Mouse (Mus musculus) limb, embryonic 15.5 days (tissue): ENCODE data around the gene Gm20422. TPM values are rescaled to one million over a fixed set of nuclear protein-coding genes. Genes with fewer than 3 reads are reported as not detected.

Experiments used
- ATAC-seq: fragments of 200-750 bp; cut with Nextera tagmentation; 2 replicates; pipeline ENCODE4 v1.8.0; 2017; ENCODE audit warnings: low read depth, moderate TSS enrichment; ENCODE audit not compliant: insufficient number of reproducible peaks, low FRiP score, low TSS enrichment
- H3K27ac ChIP-seq: fragments of 300-500 bp; sonication (generic); 2 replicates; pipeline ENCODE4 v1.5.1; 2015; ENCODE audit warnings: moderate library complexity, mild to moderate bottlenecking, inconsistent platforms
- H3K27me3 ChIP-seq: fragments of 300-500 bp; sonication (generic); 2 replicates; pipeline ENCODE4 v1.6.1; 2015; ENCODE audit warnings: inconsistent platforms
- H3K36me3 ChIP-seq: fragments of 300-500 bp; sonication (generic); 2 replicates; pipeline ENCODE4 v1.6.1; 2015; ENCODE audit warnings: inconsistent platforms
- H3K4me1 ChIP-seq: fragments of 300-500 bp; sonication (generic); 2 replicates; pipeline ENCODE4 v1.6.1; 2015; ENCODE audit warnings: inconsistent platforms
- H3K4me2 ChIP-seq: fragments of 300-500 bp; sonication (generic); 2 replicates; pipeline ENCODE4 v1.6.1; 2015; ENCODE audit warnings: mild to moderate bottlenecking, inconsistent platforms
- H3K4me3 ChIP-seq: fragments of 300-500 bp; sonication (generic); 2 replicates; pipeline ENCODE4 v1.5.1; 2015; ENCODE audit warnings: mild to moderate bottlenecking, inconsistent platforms
- H3K9ac ChIP-seq: fragments of 300-500 bp; sonication (generic); 2 replicates; pipeline ENCODE4 v1.6.1; 2015; ENCODE audit warnings: inconsistent platforms
- H3K9me3 ChIP-seq: fragments of 300-500 bp; sonication (generic); 2 replicates; pipeline ENCODE4 v1.6.1; 2016; ENCODE audit warnings: inconsistent platforms
- WGBS: fragments of 180-500 bp; shearing (Covaris S2); methylation state at CpG from one replicate; pipeline ENCODE4 v1.1.7; 2015; 5-methylcytosine and 5-hydroxymethylcytosine counted together
- polyA plus RNA-seq: library from polyadenylated mRNA; unstranded; fragments of >200 nt; fragmentation: Nextera tagmentation; extraction: Ambion mirVana; gene quantifications from 2 replicates; pipeline ENCODE4 v1.2.1, GENCODE M21; 2015

Gene Gm20422
- polyA plus RNA-seq, 1 experiment from 2014 or later: not detected

- Histone ChIP-seq H3K27me3 (no peaks in the 10 kb centered on the region), H3K4me1 (peaks cover 12% of the 10 kb centered on the region), H3K4me2 (no peak overlapping the region), H3K36me3 (peaks cover 81% of the 10 kb centered on the region), H3K9ac (no peak overlapping the region), H3K9me3 (no peaks in the 10 kb centered on the region), H3K4me3 (no peak overlapping the region), H3K27ac (no peak overlapping the region)
- WGBS: 92% methylated on average over 10 of the region's 10 CpGs
- no peak for ATAC-seq
Measured at GRCm38 (mm10) chr8:69805086-69805485, 30.4 kb upstream of the Gm20422 start.

GRCm38 (mm10) chr8:69804537-69804936 lies 29.9 kb upstream of the Gm20422 start:
- WGBS: 93% methylated on average over 6 of the region's 6 CpGs
- peaks cover 85% of the 10 kb centered on the region for H3K36me3 ChIP-seq
- H3K9ac ChIP-seq: no peak overlapping the region
- no peak overlapping the region for H3K4me2 ChIP-seq
- no peak for ATAC-seq
- H3K4me3 ChIP-seq: no peak overlapping the region
- H3K27ac ChIP-seq: no peak overlapping the region
- H3K27me3 ChIP-seq: no peaks in the 10 kb centered on the region
- H3K9me3 ChIP-seq: no peaks in the 10 kb centered on the region
- H3K4me1 ChIP-seq: peaks cover 12% of the 10 kb centered on the region

- no peaks in the 10 kb centered on the region for H3K9me3 ChIP-seq
- H3K9ac ChIP-seq: no peak overlapping the region
- no peaks in the 10 kb centered on the region for H3K27me3 ChIP-seq
- peaks cover 3% of the 10 kb centered on the region for H3K4me1 ChIP-seq
- no peak overlapping the region for H3K27ac ChIP-seq
- no peak overlapping the region for H3K4me3 ChIP-seq
- WGBS: 96% methylated on average over 7 of the region's 7 CpGs
- H3K36me3 ChIP-seq: peaks cover 96% of the 10 kb centered on the region
- no peak overlapping the region for H3K4me2 ChIP-seq
- ATAC-seq: no peak
Measured at GRCm38 (mm10) chr8:69803366-69803765, 28.7 kb upstream of the Gm20422 start.

GRCm38 (mm10) chr8:69802216-69802615 lies 27.5 kb upstream of the Gm20422 start:
- Histone ChIP-seq H3K27me3 (no peaks in the 10 kb centered on the region), H3K9me3 (no peaks in the 10 kb centered on the region), H3K27ac (no peak overlapping the region), H3K9ac (no peak overlapping the region), H3K4me2 (no peak overlapping the region), H3K4me1 (no peaks in the 10 kb centered on the region), H3K4me3 (no peak overlapping the region), H3K36me3 (peaks cover 97% of the 10 kb centered on the region)
- ATAC-seq: no peak

- Histone ChIP-seq H3K4me3 (no peak overlapping the region), H3K9me3 (no peaks in the 10 kb centered on the region)
- 93% methylated on average over 4 of the region's 4 CpGs for WGBS
Measured at GRCm38 (mm10) chr8:69801796-69802195, 27.1 kb upstream of the Gm20422 start.

GRCm38 (mm10) chr8:69799946-69800345 lies 25.3 kb upstream of the Gm20422 start:
- WGBS: 91% methylated on average over 5 of the region's 5 CpGs
- ATAC-seq: no peak
- Histone ChIP-seq H3K27me3 (no peaks in the 10 kb centered on the region), H3K4me3 (no peak overlapping the region), H3K9me3 (no peaks in the 10 kb centered on the region), H3K4me2 (no peak overlapping the region), H3K9ac (no peak overlapping the region), H3K36me3 (peaks cover 97% of the 10 kb centered on the region), H3K4me1 (no peaks in the 10 kb centered on the region), H3K27ac (no peak overlapping the region)

More at GRCm38 (mm10) chr8:69801796-69802195, 27.1 kb upstream of the Gm20422 start:
- Histone ChIP-seq H3K36me3 (peaks cover 97% of the 10 kb centered on the region), H3K4me1 (no peaks in the 10 kb centered on the region), H3K4me2 (no peak overlapping the region), H3K27me3 (no peaks in the 10 kb centered on the region), H3K27ac (no peak overlapping the region), H3K9ac (no peak overlapping the region)
- ATAC-seq: no peak

- no peak overlapping the region for H3K9ac ChIP-seq
- no peak for ATAC-seq
- H3K4me2 ChIP-seq: no peak overlapping the region
- WGBS: 97% methylated on average over 8 of the region's 8 CpGs
- no peaks in the 10 kb centered on the region for H3K27me3 ChIP-seq
- no peak overlapping the region for H3K27ac ChIP-seq
- no peak overlapping the region for H3K4me3 ChIP-seq
- no peaks in the 10 kb centered on the region for H3K9me3 ChIP-seq
- peaks cover 98% of the 10 kb centered on the region for H3K36me3 ChIP-seq
- no peaks in the 10 kb centered on the region for H3K4me1 ChIP-seq
Measured at GRCm38 (mm10) chr8:69799261-69799660, 24.6 kb upstream of the Gm20422 start.

- Histone ChIP-seq H3K4me2 (no peak overlapping the region), H3K36me3 (peaks cover 91% of the 10 kb centered on the region), H3K9me3 (no peaks in the 10 kb centered on the region), H3K9ac (no peak overlapping the region), H3K27me3 (no peaks in the 10 kb centered on the region), H3K4me3 (no peak overlapping the region), H3K4me1 (peaks cover 4% of the 10 kb centered on the region), H3K27ac (no peak overlapping the region)
- WGBS: 93% methylated on average over 10 of the region's 10 CpGs
- no peak for ATAC-seq
Measured at GRCm38 (mm10) chr8:69797661-69798060, 23.0 kb upstream of the Gm20422 start.

- Histone ChIP-seq H3K4me3 (no peak overlapping the region), H3K4me2 (no peak overlapping the region), H3K36me3 (peaks cover 82% of the 10 kb centered on the region), H3K27me3 (no peaks in the 10 kb centered on the region), H3K9ac (no peak overlapping the region), H3K27ac (no peak overlapping the region), H3K4me1 (peaks cover 12% of the 10 kb centered on the region), H3K9me3 (no peaks in the 10 kb centered on the region)
- no peak for ATAC-seq
- 96% methylated on average over 16 of the region's 16 CpGs for WGBS
Measured at GRCm38 (mm10) chr8:69796721-69797345, 22.1 kb upstream of the Gm20422 start.

- H3K9ac ChIP-seq: no peak overlapping the region
- WGBS: 92% methylated on average over 6 of the region's 6 CpGs
- H3K27ac ChIP-seq: no peak overlapping the region
- no peak for ATAC-seq
- H3K4me2 ChIP-seq: no peak overlapping the region
- no peaks in the 10 kb centered on the region for H3K27me3 ChIP-seq
- no peak overlapping the region for H3K4me3 ChIP-seq
- no peaks in the 10 kb centered on the region for H3K9me3 ChIP-seq
- peaks cover 65% of the 10 kb centered on the region for H3K36me3 ChIP-seq
- H3K4me1 ChIP-seq: peaks cover 17% of the 10 kb centered on the region
Measured at GRCm38 (mm10) chr8:69794901-69795300, 20.2 kb upstream of the Gm20422 start.

GRCm38 (mm10) chr8:69794096-69794495 lies 19.4 kb upstream of the Gm20422 start:
- Histone ChIP-seq H3K9ac (no peak overlapping the region), H3K27me3 (no peaks in the 10 kb centered on the region), H3K36me3 (peaks cover 57% of the 10 kb centered on the region), H3K4me3 (no peak overlapping the region), H3K4me1 (peaks cover 17% of the 10 kb centered on the region), H3K4me2 (no peak overlapping the region), H3K27ac (no peak overlapping the region), H3K9me3 (no peaks in the 10 kb centered on the region)
- no peak for ATAC-seq
- 95% methylated on average over 3 of the region's 3 CpGs for WGBS

GRCm38 (mm10) chr8:69793666-69794065 lies 19.0 kb upstream of the Gm20422 start:
- H3K36me3 ChIP-seq: peaks cover 52% of the 10 kb centered on the region
- ATAC-seq: no peak
- H3K9ac ChIP-seq: no peak overlapping the region
- no peaks in the 10 kb centered on the region for H3K9me3 ChIP-seq
- no peak overlapping the region for H3K27ac ChIP-seq
- no peak overlapping the region for H3K4me3 ChIP-seq
- WGBS: 92% methylated on average over 4 of the region's 4 CpGs
- H3K4me1 ChIP-seq: peaks cover 17% of the 10 kb centered on the region
- no peak overlapping the region for H3K4me2 ChIP-seq
- no peaks in the 10 kb centered on the region for H3K27me3 ChIP-seq
